Mouse (Mus musculus) sigmoid colon, adult 10 weeks (tissue): Measurements from ENCODE around the gene Ermp1. TPM values are rescaled to one million over a fixed set of nuclear protein-coding genes. Genes with fewer than 3 reads are reported as not detected.

Experiments
- polyA plus RNA-seq: library from polyadenylated mRNA; stranded (reverse); fragments of 350-450 nt; fragmentation: Illumina TruSeq; extraction: RNeasy Lipid Tissue Mini Kit (QIAGEN cat#74804); gene quantifications from one replicate; pipeline ENCODE4 v1.2.3, GENCODE M21; 2014; ENCODE audit warnings: low read depth, low replicate concordance

Ermp1 gene
- 107 TPM for polyA plus RNA-seq

GRCm38 (mm10) chr19:29647651-29648549 lies at the start of gene Ermp1:
TSS of gene Ermp1 (minus strand) at chr19:29648415.

GRCm38 (mm10) chr19:29697245-29697874 lies 49.1 kb upstream of the Ermp1 start, which contains the start of gene Mlana:
TSS of gene Mlana (plus strand) at chr19:29697824.

Other genes starting within 250 kb of the Ermp1 start
- 0.35 TPM for gene Pdcd1lg2, start 237.5 kb downstream of the Ermp1 start, polyA plus RNA-seq
- 30.9 TPM for gene Ric1, start 126.1 kb downstream of the Ermp1 start, polyA plus RNA-seq
- not detected for gene Mlana, start 49.4 kb upstream of the Ermp1 start, polyA plus RNA-seq
- 71.8 TPM for gene 9930021J03Rik, start 157.6 kb upstream of the Ermp1 start, polyA plus RNA-seq
- 36.0 TPM for gene Ranbp6, start 164.6 kb upstream of the Ermp1 start, polyA plus RNA-seq